Mouse (Mus musculus) thymus, postnatal 10 days (tissue): Measurements from ENCODE around the gene Aox2.
"Not testable (repeated sequence)": the region's sequence is repeated elsewhere in the genome, so short reads cannot be mapped to it uniquely, and the experiment has no call there.

Source experiments
- DNase-seq, 2 experiments: peaks; one replicate each; pipeline ENCODE4 v3.0.0; 2021; ENCODE audit warnings: low spot score in 2 of 2

The Aox2 gene

DNA sequence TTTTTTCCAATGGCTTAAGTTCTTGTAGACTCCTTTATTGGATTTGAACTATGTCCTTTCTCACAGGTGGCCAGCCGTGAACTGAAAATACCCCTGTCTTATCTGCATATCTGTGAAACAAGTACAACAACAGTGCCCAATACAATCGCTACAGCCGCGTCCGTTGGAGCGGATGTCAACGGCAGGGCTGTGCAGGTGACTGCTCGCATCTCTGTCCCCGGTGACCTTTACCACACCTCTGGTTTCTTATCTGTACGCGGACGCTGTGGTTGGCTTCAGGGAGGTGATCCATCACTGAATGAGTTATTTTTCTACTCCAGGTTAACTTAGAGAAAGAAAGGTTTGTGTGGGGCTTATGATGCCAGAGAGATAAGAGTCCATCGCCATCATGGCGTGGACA is 68.0 kb downstream of the Aox2 start:
- DNase-seq = no peak

DNA sequence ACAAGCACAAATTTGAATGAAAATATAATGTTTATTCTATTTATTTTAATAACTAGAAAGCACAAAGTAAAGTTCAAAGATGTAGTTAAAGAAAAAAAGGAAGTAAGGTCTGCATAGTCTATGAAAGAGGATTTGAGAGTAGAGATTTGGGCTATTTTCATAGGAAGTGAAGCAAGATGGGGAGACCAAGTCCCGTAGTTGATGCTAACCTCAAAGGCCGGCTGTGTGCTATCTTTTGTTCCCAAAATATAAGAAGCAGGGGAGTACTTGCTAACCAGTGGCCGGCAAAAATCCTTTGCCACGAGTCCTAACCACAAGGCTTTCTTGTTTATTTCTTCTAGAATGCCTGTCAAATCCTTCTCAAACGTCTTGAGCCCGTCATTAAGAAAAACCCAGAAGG is 70.6 kb downstream of the Aox2 start:
- DNase-seq = no peak

- DNase-seq = no peak
These were observed 75.2 kb downstream of the Aox2 start for GRCm38 (mm10) chr1:58353238-58353893.

DNA sequence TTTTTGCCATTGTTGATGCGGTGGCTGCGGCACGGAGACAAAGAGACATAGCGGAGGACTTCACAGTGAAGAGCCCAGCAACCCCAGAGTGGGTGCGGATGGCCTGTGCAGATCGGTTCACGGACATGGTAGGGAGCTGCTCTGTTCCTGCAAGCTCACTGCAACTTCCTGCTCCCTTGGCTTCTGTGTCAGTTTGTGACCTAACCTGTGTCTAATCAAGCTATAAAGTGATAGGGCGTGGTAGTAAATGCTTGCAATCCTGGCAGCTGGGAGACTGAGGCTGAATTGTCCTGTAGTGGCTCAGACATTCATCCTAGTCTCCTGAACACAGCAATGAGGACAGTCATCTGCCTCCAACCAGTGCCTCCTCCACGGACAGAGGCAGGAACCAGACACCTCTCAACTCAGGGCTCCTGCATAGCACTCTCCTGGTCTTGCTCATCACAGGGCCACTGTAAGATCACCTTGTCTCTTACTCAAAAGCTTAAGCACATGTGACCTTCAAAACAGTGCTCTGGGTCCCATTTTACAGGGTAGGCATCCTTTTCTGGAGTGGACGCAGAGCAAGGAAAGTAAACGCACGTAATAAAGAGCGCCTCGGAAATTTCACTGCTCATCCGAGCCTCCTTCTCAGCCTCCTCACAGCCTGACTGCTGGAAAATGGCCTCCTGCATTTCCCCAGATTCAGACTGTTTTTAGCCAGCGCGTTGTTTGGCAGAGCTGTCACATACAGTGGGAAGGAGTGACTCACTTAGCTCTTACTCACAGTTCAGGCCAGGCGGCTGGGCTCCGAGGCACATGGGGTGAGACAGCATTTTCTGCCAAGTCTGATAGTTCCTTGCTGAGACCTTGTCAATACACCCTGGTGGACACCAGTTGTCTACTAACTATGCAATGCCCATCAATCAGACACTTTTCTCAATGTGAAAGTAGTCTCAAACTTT is 81.1 kb downstream of the Aox2 start:
- no peak for DNase-seq

- DNase-seq = no peak
These were observed 84.2 kb downstream of the Aox2 start for GRCm38 (mm10) chr1:58362296-58362695.

- DNase-seq = no peak
These were observed 86.4 kb downstream of the Aox2 start for GRCm38 (mm10) chr1:58364551-58364950.

- no peak for DNase-seq
These were observed 87.7 kb downstream of the Aox2 start for GRCm38 (mm10) chr1:58365829-58366228.

GRCm38 (mm10) chr1:58366737-58367471 is 88.8 kb downstream of the Aox2 start:
- no peak for DNase-seq

- DNase-seq = no peak
These were observed 91.6 kb downstream of the Aox2 start for GRCm38 (mm10) chr1:58369716-58370115.

GRCm38 (mm10) chr1:58374266-58374665 is 96.1 kb downstream of the Aox2 start:
- DNase-seq = not testable (repeated sequence)

DNA sequence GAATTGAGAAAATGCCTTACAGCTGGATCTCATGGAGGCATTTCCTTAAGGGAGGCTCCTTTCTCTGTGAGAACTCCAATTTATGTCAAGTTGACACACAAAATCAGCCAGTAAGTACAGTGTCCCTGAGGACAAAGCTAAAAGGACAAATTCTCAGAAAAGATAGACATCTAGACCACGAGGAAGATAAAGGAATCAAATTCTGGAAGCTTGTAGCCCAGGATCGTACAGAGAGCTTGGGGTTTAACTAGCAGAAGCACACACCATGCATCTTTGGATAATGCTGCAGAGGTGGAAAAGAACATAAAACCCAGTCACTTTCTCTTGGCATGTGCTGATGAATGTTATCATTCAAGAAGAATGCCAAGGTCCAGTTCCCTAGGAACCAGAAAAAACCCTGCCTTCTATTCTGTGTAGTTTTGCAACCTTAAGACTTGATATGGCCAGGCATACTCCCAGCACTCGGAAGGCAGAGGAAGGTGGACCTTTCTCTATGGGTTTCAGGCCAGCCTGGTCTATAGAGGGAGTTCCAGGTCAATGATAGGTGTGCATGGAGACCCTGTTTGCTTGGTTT is 97.5 kb downstream of the Aox2 start:
- no peak for DNase-seq

- DNase-seq = no peak
These were observed 104.6 kb downstream of the Aox2 start for GRCm38 (mm10) chr1:58382586-58383281.

DNA sequence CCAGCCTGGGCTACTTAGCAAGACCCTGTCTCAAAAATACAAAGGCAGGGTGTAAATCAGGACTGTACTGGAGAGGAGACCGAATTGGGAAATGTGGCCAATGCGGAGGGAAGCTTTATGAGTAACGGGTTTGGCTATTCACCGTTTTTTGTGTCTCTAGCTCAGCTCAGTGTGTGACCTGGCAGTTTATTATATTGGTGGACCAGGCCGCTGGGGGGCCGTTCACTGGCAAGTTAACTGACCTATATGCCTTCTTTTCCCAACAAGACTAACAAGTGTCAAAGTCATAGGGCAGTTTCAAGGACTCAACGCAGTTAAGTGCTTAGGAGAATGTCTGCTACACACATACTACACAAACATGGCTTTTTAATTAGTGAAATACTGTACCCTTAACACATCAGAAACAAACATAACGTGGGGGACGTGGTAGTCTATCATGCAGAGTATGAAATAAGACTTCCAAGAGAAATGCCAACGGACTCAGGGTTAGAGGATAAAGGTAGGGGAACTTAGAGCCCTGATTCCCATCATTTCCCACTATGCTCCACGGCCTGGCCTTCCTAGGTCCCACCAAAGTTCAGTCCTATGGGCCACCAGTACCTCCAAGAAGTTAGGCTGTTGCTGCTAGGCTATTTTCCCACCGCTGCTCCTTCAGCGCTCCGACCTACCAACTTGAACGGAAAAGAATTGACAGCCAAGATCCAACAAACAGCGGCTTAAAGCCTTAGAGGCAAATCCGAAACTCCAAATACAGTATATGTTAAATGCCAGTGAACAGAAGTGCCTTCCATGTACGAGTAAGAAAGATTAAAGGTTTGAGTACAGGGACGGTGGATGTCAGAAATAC is 113.5 kb downstream of the Aox2 start:
- DNase-seq = no peak

GRCm38 (mm10) chr1:58392268-58392651 is 114.1 kb downstream of the Aox2 start:
- DNase-seq = no peak

- DNase-seq = peak; percentile 93 to 96
These were observed 114.6 kb downstream of the Aox2 start, which contains the start of gene Bzw1 for GRCm38 (mm10) chr1:58392652-58393283. Gene Bzw1 (plus strand): TSS chr1:58392898.

- peak; percentile 36 to 47 for DNase-seq
These were observed 115.4 kb downstream of the Aox2 start for GRCm38 (mm10) chr1:58393284-58394195.

DNA sequence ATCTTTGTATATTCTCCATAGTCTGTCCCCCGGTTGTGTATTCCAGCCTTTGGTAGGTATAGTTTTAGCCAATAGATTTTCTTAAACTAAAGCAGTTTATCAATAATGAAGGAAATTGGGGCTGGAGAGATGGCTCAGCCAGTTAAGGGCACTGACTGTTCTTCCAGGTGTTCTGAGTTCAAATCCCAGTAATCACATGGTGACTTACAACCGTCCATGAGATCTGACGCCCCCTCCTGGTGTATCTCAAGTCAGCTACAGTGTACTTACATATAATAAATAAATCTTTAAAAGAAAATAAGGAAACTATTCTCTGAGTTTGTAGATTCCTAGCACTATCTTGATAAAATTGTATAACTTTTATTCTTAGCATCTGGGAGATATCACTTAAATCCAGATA is 117.2 kb downstream of the Aox2 start:
- DNase-seq = no peak

DNA sequence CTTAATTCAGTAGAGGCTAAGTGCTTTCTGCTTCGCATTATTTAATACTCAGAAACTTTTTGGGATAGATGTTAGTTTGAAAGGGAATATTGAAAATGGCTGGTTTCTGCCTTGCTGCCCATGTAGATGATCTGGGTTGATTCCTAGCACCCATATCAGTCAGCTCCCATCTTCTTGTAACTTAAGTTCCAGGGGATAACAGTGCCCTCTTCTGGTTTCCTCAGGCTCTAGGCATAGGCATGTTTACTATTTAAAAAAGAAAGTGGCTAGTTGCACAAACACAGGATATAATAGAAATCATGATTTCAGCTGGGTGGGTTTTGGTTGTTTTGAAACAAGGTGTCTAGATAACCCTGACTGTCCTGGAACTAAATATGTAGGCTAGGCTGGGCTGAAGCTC is 118.1 kb downstream of the Aox2 start:
- no peak for DNase-seq

- no peak for DNase-seq
These were observed 119.6 kb downstream of the Aox2 start for GRCm38 (mm10) chr1:58397731-58398130.
